Mouse (Mus musculus) MEL (cell line): ENCODE data around the gene Ahcy. TPM values are rescaled to one million over a fixed set of nuclear protein-coding genes. Genes with fewer than 3 reads are reported as not detected.
A peak's percentile ranks its signal among the peaks of the same experiment; 100 is the strongest.

Source experiments
- DNase-seq: peaks from one replicate; pipeline ENCODE4 v3.0.0; 2011; ENCODE audit warnings: low read depth, low spot score
- H3K27ac ChIP-seq: 2 replicates; pipeline ENCODE4 v1.5.1; 2012; ENCODE audit warnings: low read depth, mild to moderate bottlenecking, control low read depth, low read length, moderate library complexity; ENCODE audit not compliant: control insufficient read depth
- H3K27me3 ChIP-seq, 2 experiments: fragments of 150-350 bp in 1 of 2; sonication (generic) in 1 of 2; 2 replicates each; pipeline ENCODE4 v1.6.1; 2012; ENCODE audit warnings: low read length in 2 of 2, mild to moderate bottlenecking in 2 of 2, improper control_type of control experiment in 1 of 2, moderate library complexity in 1 of 2; ENCODE audit not compliant: insufficient read depth in 2 of 2, control insufficient read depth in 1 of 2
- H3K36me3 ChIP-seq, 2 experiments: 2 replicates each; pipeline ENCODE4 v1.6.1; 2012 to 2014; ENCODE audit warnings: low read length in 2 of 2, improper control_type of control experiment in 1 of 2, inconsistent platforms in 1 of 2, mild to moderate bottlenecking in 1 of 2; ENCODE audit not compliant: insufficient read depth in 2 of 2, control insufficient read depth in 1 of 2
- H3K4me1 ChIP-seq, 2 experiments: fragments of 150-350 bp in 1 of 2; sonication (generic) in 1 of 2; 2 replicates each; pipeline ENCODE4 v1.6.1; 2012; ENCODE audit warnings: low read length in 2 of 2, improper control_type of control experiment in 1 of 2, mild to moderate bottlenecking in 1 of 2; ENCODE audit not compliant: insufficient read depth in 2 of 2, control insufficient read depth in 1 of 2
- H3K4me3 ChIP-seq, 2 experiments: fragments of 150-350 bp in 1 of 2; sonication (generic) in 1 of 2; 2 replicates each; pipeline ENCODE4 v1.5.1; 2012; ENCODE audit warnings: low read depth in 2 of 2, low read length in 2 of 2, mild to moderate bottlenecking in 2 of 2, moderate library complexity in 2 of 2, control low read depth in 1 of 2, improper control_type of control experiment in 1 of 2; ENCODE audit not compliant: control insufficient read depth in 1 of 2, insufficient read depth in 1 of 2
- H3K79me2 ChIP-seq: 2 replicates; pipeline ENCODE4 v1.6.1; 2012; ENCODE audit warnings: mild to moderate bottlenecking, low read length, moderate library complexity; ENCODE audit not compliant: control insufficient read depth, poor library complexity, insufficient read depth
- H3K9ac ChIP-seq: 2 replicates; pipeline ENCODE4 v1.6.1; 2012; ENCODE audit warnings: low read depth, mild to moderate bottlenecking, control low read depth, low read length, moderate library complexity; ENCODE audit not compliant: control insufficient read depth, poor library complexity, severe bottlenecking
- H3K9me3 ChIP-seq: fragments of 150-350 bp; sonication (generic); replicated peaks from 2 replicates; pipeline ENCODE4 v1.6.1; 2012; ENCODE audit warnings: mild to moderate bottlenecking, low read length, improper control_type of control experiment, moderate library complexity; ENCODE audit not compliant: insufficient read depth
- CHD1 ChIP-seq: IDR thresholded peaks from 2 replicates; pipeline ENCODE4 v1.6.1; 2012; ENCODE audit warnings: low read depth, mild to moderate bottlenecking, inconsistent platforms, low read length, improper control_type of control experiment
- EP300 ChIP-seq, 2 experiments: IDR thresholded peaks; 2 replicates each; pipeline ENCODE4 v1.6.1; 2011; ENCODE audit warnings: improper control_type of control experiment in 2 of 2, low read length in 2 of 2, low read depth in 1 of 2, mild to moderate bottlenecking in 1 of 2
- ETS1 ChIP-seq: IDR thresholded peaks from 2 replicates; pipeline ENCODE4 v1.6.1; 2012; ENCODE audit warnings: low read depth, mild to moderate bottlenecking, inconsistent platforms, low read length, improper control_type of control experiment, moderate library complexity
- HCFC1 ChIP-seq: IDR thresholded peaks from 2 replicates; pipeline ENCODE4 v1.6.1; 2012; ENCODE audit warnings: low read depth, mild to moderate bottlenecking, inconsistent platforms, low read length, improper control_type of control experiment, moderate library complexity
- JUND ChIP-seq: IDR thresholded peaks from 2 replicates; pipeline ENCODE4 v1.6.1; 2011; ENCODE audit warnings: low read depth, mild to moderate bottlenecking, improper control_type of control experiment, low read length
- MAX ChIP-seq: IDR thresholded peaks from 2 replicates; pipeline ENCODE4 v1.6.1; 2011; ENCODE audit warnings: low read length, improper control_type of control experiment
- MEF2A ChIP-seq: IDR thresholded peaks from 2 replicates; pipeline ENCODE4 v1.6.1; 2014; ENCODE audit warnings: low read depth, mild to moderate bottlenecking, inconsistent platforms, low read length, improper control_type of control experiment; ENCODE audit not compliant: poor library complexity, insufficient replicate concordance, severe bottlenecking; ENCODE audit errors: extremely low read depth
- MYB ChIP-seq: IDR thresholded peaks from 2 replicates; pipeline ENCODE4 v1.6.1; 2011; ENCODE audit warnings: mild to moderate bottlenecking, low read depth, low read length, improper control_type of control experiment
- MYC ChIP-seq: IDR thresholded peaks from 2 replicates; pipeline ENCODE4 v1.6.1; 2011; ENCODE audit warnings: low read depth, mild to moderate bottlenecking, low read length, improper control_type of control experiment, moderate library complexity
- NELFE ChIP-seq: IDR thresholded peaks from 2 replicates; pipeline ENCODE4 v1.6.1; 2011; ENCODE audit warnings: low read depth, low read length, improper control_type of control experiment
- POLR2AphosphoS2 ChIP-seq: IDR thresholded peaks from 2 replicates; pipeline ENCODE4 v1.6.1; 2011; ENCODE audit warnings: low read length, improper control_type of control experiment
- SMC3 ChIP-seq: IDR thresholded peaks from 2 replicates; pipeline ENCODE4 v1.6.1; 2011; ENCODE audit warnings: low read depth, low read length, improper control_type of control experiment
- TAL1 ChIP-seq: IDR thresholded peaks from 2 replicates; pipeline ENCODE4 v1.6.1; 2012; ENCODE audit warnings: mild to moderate bottlenecking, inconsistent platforms, low read length, moderate library complexity, mixed read lengths
- TBP ChIP-seq: IDR thresholded peaks from 2 replicates; pipeline ENCODE4 v1.8.0; 2011; ENCODE audit warnings: low read depth, low read length, improper control_type of control experiment
- TCF12 ChIP-seq: IDR thresholded peaks from 2 replicates; pipeline ENCODE4 v1.6.1; 2014; ENCODE audit warnings: low read depth, mild to moderate bottlenecking, inconsistent platforms, low read length, improper control_type of control experiment, moderate library complexity
- USF1 ChIP-seq: IDR thresholded peaks from 2 replicates; pipeline ENCODE4 v1.6.1; 2014; ENCODE audit warnings: low read depth, mild to moderate bottlenecking, inconsistent platforms, low read length, improper control_type of control experiment, moderate library complexity
- USF2 ChIP-seq, 2 experiments: IDR thresholded peaks; 2 replicates each; pipeline ENCODE4 v1.6.1; 2011 to 2012; ENCODE audit warnings: improper control_type of control experiment in 2 of 2, low read length in 2 of 2, borderline replicate concordance in 1 of 2, inconsistent platforms in 1 of 2, low read depth in 1 of 2, mild to moderate bottlenecking in 1 of 2; ENCODE audit not compliant: insufficient read depth in 1 of 2
- ZKSCAN1 ChIP-seq: IDR thresholded peaks from 2 replicates; pipeline ENCODE4 v1.6.1; 2012; ENCODE audit warnings: low read depth, mild to moderate bottlenecking, inconsistent platforms, low read length, improper control_type of control experiment, moderate library complexity
- ZMIZ1 ChIP-seq: IDR thresholded peaks from 2 replicates; pipeline ENCODE4 v1.6.1; 2012; ENCODE audit warnings: low read depth, mild to moderate bottlenecking, inconsistent platforms, low read length, improper control_type of control experiment, moderate library complexity
- ZNF384 ChIP-seq: IDR thresholded peaks from 2 replicates; pipeline ENCODE4 v1.6.1; 2012; ENCODE audit warnings: low read depth, mild to moderate bottlenecking, inconsistent platforms, low read length, improper control_type of control experiment
- polyA plus RNA-seq, 2 experiments: library from polyadenylated mRNA; stranded (reverse) in 1 of 2; unstranded in 1 of 2; fragments of >175 nt in 1 of 2; fragments of >200 nt in 1 of 2; gene quantifications; 2 replicates each; pipeline versions ENCODE4 v1.2.1 to v1.2.4; 2012; ENCODE audit warnings: low replicate concordance in 2 of 2, low read depth in 1 of 2; ENCODE audit not compliant: insufficient read length in 2 of 2, insufficient read depth in 1 of 2, missing spikeins in 1 of 2
- total RNA-seq: library from RNA; depleted of rRNA; stranded (reverse); fragments of 300-350 nt; gene quantifications from 2 replicates; pipeline ENCODE4 v1.2.3, GENCODE M21; 2012

Ahcy gene
- total and polyA plus RNA-seq, 3 experiments = 255 to 5,082 (median 364) TPM

GRCm38 (mm10) chr2:155074766-155075330, 551 bp upstream of the Ahcy start:
- no peaks in the 10 kb centered on the region for H3K27me3 ChIP-seq
- peak overlapping the region; percentile 72 for H3K9ac ChIP-seq
- H3K4me1 ChIP-seq = peaks cover 5 to 28% of the 10 kb centered on the region in 2 experiments
- H3K36me3 ChIP-seq = peaks cover 0 to 25% of the 10 kb centered on the region in 2 experiments; a peak in 2 of 4 replicates
- peak overlapping the region; percentile 64 for H3K27ac ChIP-seq
- no peak for DNase-seq
- no peaks in the 10 kb centered on the region for H3K9me3 ChIP-seq
- peak overlapping the region; percentile 56 to 95 for H3K4me3 ChIP-seq
- TF ChIP-seq TAL1 (no peak), NELFE (no peak), ZMIZ1 (no peak), ZNF384 (no peak), MYB (no peak), TCF12 (no peak), ETS1 (no peak), JUND (no peak), CHD1 (no peak)
- H3K79me2 ChIP-seq = peaks cover 42% of the 10 kb centered on the region

- no peak overlapping the region; the same call in 1 of the 2 replicates for H3K27ac ChIP-seq
- H3K4me1 ChIP-seq = peaks cover 4 to 28% of the 10 kb centered on the region in 2 experiments; a peak in 3 of 4 replicates
Measured at GRCm38 (mm10) chr2:155073347-155073746, 950 bp downstream of the Ahcy start.

GRCm38 (mm10) chr2:155072353-155073145, 1.7 kb downstream of the Ahcy start:
- Histone ChIP-seq H3K79me2 (peaks cover 44% of the 10 kb centered on the region), H3K9ac (peak overlapping the region; percentile 99), H3K36me3 (peaks cover 2 to 22% of the 10 kb centered on the region in 2 experiments; a peak in 3 of 4 replicates), H3K4me1 (peaks cover 4 to 28% of the 10 kb centered on the region in 2 experiments; a peak in 3 of 4 replicates), H3K9me3 (no peaks in the 10 kb centered on the region), H3K27ac (no peak overlapping the region), H3K27me3 (no peaks in the 10 kb centered on the region), H3K4me3 (peak overlapping the region in 1 of 2 experiments; percentile 81; a peak in 3 of 4 replicates)
- TF ChIP-seq TBP = no peak
- no peak for TF ChIP-seq MYC
- TF ChIP-seq MEF2A = no peak
- no peak for TF ChIP-seq JUND
- no peak for TF ChIP-seq NELFE
- no peak for TF ChIP-seq EP300 (IDR thresholded peaks at IDR 0.05; ENCODE audit: low read depth in 1 of 2, low read length in 2 of 2)
- TF ChIP-seq MAX = no peak
- no peak for TF ChIP-seq USF1
- DNase-seq = no peak

More at GRCm38 (mm10) chr2:155073347-155073746, 950 bp downstream of the Ahcy start:
- Histone ChIP-seq H3K27me3 (no peaks in the 10 kb centered on the region), H3K36me3 (peaks cover 0 to 22% of the 10 kb centered on the region in 2 experiments; a peak in 2 of 4 replicates)
- DNase-seq = no peak
- no peak for TF ChIP-seq HCFC1
- TF ChIP-seq ZKSCAN1 = no peak
- no peak for TF ChIP-seq POLR2AphosphoS2
- TF ChIP-seq SMC3 = no peak
- no peak for TF ChIP-seq ZMIZ1
- no peak for TF ChIP-seq USF2 (IDR thresholded peaks at IDR 0.05; ENCODE audit: borderline replicate concordance in 1 of 2, insufficient read depth in 1 of 2, low read depth in 1 of 2, low read length in 2 of 2)
- TF ChIP-seq ETS1 = no peak
- TF ChIP-seq, all 39 proteins: peak for 0
- Histone ChIP-seq H3K4me3 (peak overlapping the region; percentile 81 to 95), H3K9ac (peak overlapping the region; percentile 99), H3K79me2 (peaks cover 44% of the 10 kb centered on the region), H3K9me3 (no peaks in the 10 kb centered on the region)
